Mouse (Mus musculus) intestine, embryonic 16.5 days (tissue): ENCODE results near the gene Cln6. TPM values are rescaled to one million over a fixed set of nuclear protein-coding genes. Genes with fewer than 3 reads are reported as not detected.
"Not testable (repeated sequence)": the region's sequence is repeated elsewhere in the genome, so short reads cannot be mapped to it uniquely, and the experiment has no call there.

Experiments used
- ATAC-seq: fragments of 200-750 bp; cut with Nextera tagmentation; 2 replicates; pipeline ENCODE4 v1.8.0; 2017; ENCODE audit warnings: moderate TSS enrichment, moderate library complexity
- H3K27ac ChIP-seq: fragments of 300-500 bp; sonication (generic); 2 replicates; pipeline ENCODE4 v1.5.1; 2014; ENCODE audit warnings: mild to moderate bottlenecking, low read length
- H3K27me3 ChIP-seq: fragments of 300-500 bp; sonication (generic); replicated peaks from 2 replicates; pipeline ENCODE4 v1.6.1; 2014; ENCODE audit warnings: low read length, control low read depth, mixed read lengths; ENCODE audit not compliant: control insufficient read depth, insufficient read depth
- H3K36me3 ChIP-seq: fragments of 300-500 bp; sonication (generic); 2 replicates; pipeline ENCODE4 v1.6.1; 2014; ENCODE audit warnings: low read length, control low read depth; ENCODE audit not compliant: control insufficient read depth, insufficient read depth
- H3K4me1 ChIP-seq: fragments of 300-500 bp; sonication (generic); 2 replicates; pipeline ENCODE4 v1.6.1; 2014; ENCODE audit warnings: low read length, control low read depth, mixed read lengths; ENCODE audit not compliant: control insufficient read depth, insufficient read depth
- H3K4me2 ChIP-seq: fragments of 300-500 bp; sonication (generic); 2 replicates; pipeline ENCODE4 v1.6.1; 2014; ENCODE audit warnings: low read depth, low read length, control low read depth
- H3K4me3 ChIP-seq: fragments of 300-500 bp; sonication (generic); 2 replicates; pipeline ENCODE4 v1.5.1; 2014; ENCODE audit warnings: mild to moderate bottlenecking, low read length
- H3K9ac ChIP-seq: fragments of 300-500 bp; sonication (generic); 2 replicates; pipeline ENCODE4 v1.6.1; 2014; ENCODE audit warnings: low read depth, low read length
- H3K9me3 ChIP-seq: fragments of 300-500 bp; sonication (generic); 2 replicates; pipeline ENCODE4 v1.6.1; 2016; ENCODE audit warnings: low read length, control low read depth; ENCODE audit not compliant: control insufficient read depth
- WGBS: fragments of 180-500 bp; shearing (Covaris S2); extraction: QIAGEN DNeasy Blood & Tissue Kit; methylation state at CpG from one replicate; pipeline ENCODE4 v1.1.7; 2014; 5-methylcytosine and 5-hydroxymethylcytosine counted together
- polyA plus RNA-seq: library from polyadenylated mRNA; unstranded; fragments of >200 nt; fragmentation: Nextera tagmentation; extraction: Ambion mirVana; gene quantifications from 2 replicates; pipeline ENCODE4 v1.2.1, GENCODE M21; 2015

Cln6 gene
- polyA plus RNA-seq = 34.9 and 40.2 TPM in 2 replicates

DNA sequence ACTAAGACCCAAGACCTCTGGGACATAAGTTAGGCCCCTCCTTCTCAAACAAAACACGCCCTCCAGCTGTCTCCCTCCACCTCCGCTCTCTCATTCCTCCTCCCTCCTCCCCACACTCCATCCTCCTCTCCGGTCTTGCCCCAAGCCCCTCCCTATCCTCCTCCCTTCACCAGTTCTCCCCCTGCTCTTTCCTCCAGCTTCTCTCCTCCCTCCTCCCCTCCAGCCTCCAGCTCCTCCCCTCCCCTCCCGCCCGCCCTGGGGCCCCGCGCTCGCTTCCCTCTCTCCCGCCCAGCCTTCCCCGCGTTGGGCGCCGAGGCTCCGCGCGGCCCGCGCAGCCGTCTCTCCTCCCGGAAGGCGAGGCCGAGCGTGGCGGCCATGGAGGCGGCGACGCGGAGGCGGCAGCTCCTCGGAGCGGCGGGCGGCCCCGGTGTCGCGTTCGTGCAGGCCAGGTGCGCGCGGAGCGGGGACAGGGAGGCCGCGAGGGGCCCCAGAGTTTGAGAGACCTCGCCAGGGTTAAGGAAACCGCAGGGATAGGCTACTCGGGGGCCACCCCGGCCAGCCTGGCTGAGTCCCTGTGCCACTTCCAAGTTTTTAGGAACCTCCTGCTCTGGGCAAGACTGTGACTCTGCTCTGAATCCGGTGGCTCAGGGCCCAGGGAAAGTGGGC, at the start of gene Cln6:
Gene Cln6, plus strand, starts transcription at position 280 of the 666 bp plus-strand sequence.
- Histone ChIP-seq H3K4me1 (peaks cover 24% of the 10 kb centered on the region), H3K36me3 (no peaks in the 10 kb centered on the region), H3K4me2 (peak within 1 kb of the TSS; percentile 80), H3K27ac (peak within 1 kb of the TSS; percentile 87), H3K9me3 (no peaks in the 10 kb centered on the region), H3K4me3 (peak within 1 kb of the TSS; percentile 64), H3K9ac (peak within 1 kb of the TSS; percentile 81), H3K27me3 (no peaks in the 10 kb centered on the region)
- peak; percentile 90 for ATAC-seq
- WGBS = 0% methylated on average over 45 of the region's 48 CpGs

- no peaks in the 10 kb centered on the region for H3K27me3 ChIP-seq
- H3K9me3 ChIP-seq = no peaks in the 10 kb centered on the region
- ATAC-seq = no peak
- H3K9ac ChIP-seq = no peak overlapping the region
- WGBS = 92% methylated on average over 12 of the region's 12 CpGs
- no peak overlapping the region for H3K27ac ChIP-seq
- no peaks in the 10 kb centered on the region for H3K4me1 ChIP-seq
- no peak overlapping the region for H3K4me2 ChIP-seq
- H3K36me3 ChIP-seq = no peaks in the 10 kb centered on the region
- H3K4me3 ChIP-seq = no peak overlapping the region
Observed at GRCm38 (mm10) chr9:62789856-62790255, 48.7 kb upstream of the Cln6 start.

- not testable (repeated sequence) for H3K36me3 ChIP-seq, H3K27me3 ChIP-seq, H3K27ac ChIP-seq, H3K4me3 ChIP-seq, H3K9ac ChIP-seq, ATAC-seq, H3K9me3 ChIP-seq, H3K4me2 ChIP-seq, H3K4me1 ChIP-seq
- WGBS = 85% methylated on average over 2 of the region's 2 CpGs
Observed at GRCm38 (mm10) chr9:62799218-62799617, 39.4 kb upstream of the Cln6 start.

GRCm38 (mm10) chr9:62810095-62810494, 28.5 kb upstream of the Cln6 start:
- Histone ChIP-seq H3K36me3 (no peaks in the 10 kb centered on the region), H3K27me3 (no peaks in the 10 kb centered on the region), H3K4me1 (peaks cover 16% of the 10 kb centered on the region), H3K27ac (no peak overlapping the region), H3K4me2 (peak overlapping the region; percentile 84), H3K9me3 (no peaks in the 10 kb centered on the region), H3K9ac (peak overlapping the region; percentile 96), H3K4me3 (peak overlapping the region; percentile 99)
- ATAC-seq = no peak
- WGBS = 12% methylated on average over 8 of the region's 8 CpGs

DNA sequence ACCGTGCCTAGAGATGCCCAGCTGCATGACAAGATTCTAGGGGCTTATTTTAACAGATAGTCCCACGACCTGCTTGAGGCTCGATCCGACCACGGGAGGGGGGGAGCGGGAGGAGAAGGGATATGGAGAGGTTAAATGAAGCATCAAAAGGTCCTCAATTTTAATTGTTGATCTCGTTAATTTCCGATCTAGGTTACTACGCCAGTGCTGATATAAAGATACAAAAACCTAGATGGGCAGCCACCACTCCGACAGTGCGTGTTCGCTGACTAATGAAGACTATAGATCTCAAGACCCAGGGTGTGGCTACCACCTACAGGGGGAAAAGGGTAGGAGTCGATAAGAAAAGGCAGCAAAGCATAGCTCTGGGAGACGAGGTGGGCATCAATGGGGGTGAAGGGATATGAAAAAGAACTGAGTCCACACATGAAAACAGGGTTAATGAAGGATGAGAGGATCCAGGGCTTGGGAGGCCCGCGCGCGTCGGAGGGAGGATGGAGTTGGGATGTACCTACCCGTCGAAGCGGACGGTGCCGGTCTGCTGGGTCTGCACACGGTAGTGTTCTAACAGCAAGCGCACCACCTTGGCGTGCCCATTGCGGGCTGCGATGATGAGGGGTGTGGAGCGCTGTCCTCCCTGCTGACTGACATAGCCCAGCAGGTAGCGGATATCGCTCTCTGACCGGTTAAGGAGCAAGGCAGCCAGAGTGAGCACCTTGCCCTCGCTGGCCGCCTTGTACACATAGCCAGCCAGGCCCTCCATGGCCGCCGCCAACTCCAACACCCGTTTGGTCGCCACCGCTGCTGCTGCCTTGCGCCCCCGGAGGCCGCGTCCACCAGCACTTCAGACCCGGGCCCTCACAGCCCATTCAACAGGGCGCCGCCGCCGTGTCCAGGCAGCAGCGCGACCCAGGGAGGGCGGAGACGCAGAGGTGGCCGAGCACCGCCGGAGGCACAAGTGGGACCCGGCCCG, 27.8 kb upstream of the Cln6 start:
- Histone ChIP-seq H3K36me3 (no peaks in the 10 kb centered on the region), H3K4me3 (peak overlapping the region; percentile 99), H3K4me1 (peaks cover 16% of the 10 kb centered on the region), H3K27ac (peak overlapping the region; percentile 96), H3K27me3 (no peaks in the 10 kb centered on the region), H3K9me3 (no peaks in the 10 kb centered on the region), H3K4me2 (peak overlapping the region; percentile 84), H3K9ac (peak overlapping the region; percentile 96)
- ATAC-seq = peak; percentile 34
- WGBS = under 1% methylated on average over 58 of the region's 58 CpGs

- Histone ChIP-seq H3K4me3 (peak within 1 kb of the TSS; percentile 99), H3K9me3 (no peaks in the 10 kb centered on the region), H3K4me1 (peaks cover 16% of the 10 kb centered on the region), H3K36me3 (no peaks in the 10 kb centered on the region), H3K27me3 (no peaks in the 10 kb centered on the region), H3K27ac (peak within 1 kb of the TSS; percentile 96), H3K4me2 (peak within 1 kb of the TSS; percentile 84), H3K9ac (peak within 1 kb of the TSS; percentile 96)
- 0% methylated on average over 68 of the region's 68 CpGs for WGBS
- ATAC-seq = peak; percentile 93
Observed at GRCm38 (mm10) chr9:62811516-62812121, 27.0 kb upstream of the Cln6 start, which contains the start of gene Fem1b. Gene Fem1b, minus strand, starts transcription at chr9:62811934.

- Histone ChIP-seq H3K4me1 (peaks cover 16% of the 10 kb centered on the region), H3K36me3 (no peaks in the 10 kb centered on the region), H3K4me3 (peak overlapping the region; percentile 99), H3K4me2 (peak overlapping the region; percentile 84), H3K9ac (peak overlapping the region; percentile 96), H3K9me3 (no peaks in the 10 kb centered on the region), H3K27ac (peak overlapping the region; percentile 96), H3K27me3 (no peaks in the 10 kb centered on the region)
- ATAC-seq = no peak
- WGBS = 13% methylated on average over 14 of the region's 14 CpGs
Observed at GRCm38 (mm10) chr9:62812216-62813049, 26.2 kb upstream of the Cln6 start.

GRCm38 (mm10) chr9:62814751-62815150, 23.8 kb upstream of the Cln6 start:
- Histone ChIP-seq H3K9me3 (no peaks in the 10 kb centered on the region), H3K27me3 (no peaks in the 10 kb centered on the region), H3K4me2 (no peak overlapping the region), H3K9ac (no peak overlapping the region), H3K4me1 (peaks cover 11% of the 10 kb centered on the region), H3K4me3 (no peak overlapping the region), H3K27ac (no peak overlapping the region), H3K36me3 (no peaks in the 10 kb centered on the region)
- ATAC-seq = no peak
- WGBS = 74% methylated on average over 2 of the region's 2 CpGs
